Mouse (Mus musculus) erythroblast, embryonic 14.5 days (primary cell): ENCODE results near the gene Fam205a4. TPM values are rescaled to one million over a fixed set of nuclear protein-coding genes. Genes with fewer than 3 reads are reported as not detected.
"Not testable (repeated sequence)": the region's sequence is repeated elsewhere in the genome, so short reads cannot be mapped to it uniquely, and the experiment has no call there.

Source experiments
- H3K27me3 ChIP-seq: 2 replicates; pipeline ENCODE4 v1.6.1; 2012; ENCODE audit warnings: inconsistent platforms; ENCODE audit not compliant: control insufficient read depth
- H3K36me3 ChIP-seq: 2 replicates; pipeline ENCODE4 v1.6.1; 2012; ENCODE audit warnings: mild to moderate bottlenecking, inconsistent platforms; ENCODE audit not compliant: control insufficient read depth
- H3K4me1 ChIP-seq: 2 replicates; pipeline ENCODE4 v1.6.1; 2012; ENCODE audit warnings: inconsistent platforms; ENCODE audit not compliant: control insufficient read depth
- H3K4me3 ChIP-seq: replicated peaks from 2 replicates; pipeline ENCODE3; 2012; ENCODE audit warnings: moderate library complexity, mild to moderate bottlenecking, inconsistent platforms
- H3K9me3 ChIP-seq: 2 replicates; pipeline ENCODE4 v1.6.1; 2012; ENCODE audit warnings: low read length, inconsistent platforms, mixed read lengths; ENCODE audit not compliant: control insufficient read depth
- polyA plus RNA-seq: library from polyadenylated mRNA; stranded (reverse); fragments of >175 nt; gene quantifications from 2 replicates; pipeline ENCODE4 v1.2.3, GENCODE M21; 2012

Gene Fam205a4
- not detected in 2 replicates for polyA plus RNA-seq

GRCm38 (mm10) chr4:41965758-41966157 is at the start of gene Fam205a4:
Fam205a4 (plus strand) TSS chr4:41966058.
- H3K9me3 ChIP-seq, H3K27me3 ChIP-seq, H3K4me1 ChIP-seq, H3K4me3 ChIP-seq, H3K36me3 ChIP-seq: not testable (repeated sequence)

GRCm38 (mm10) chr4:41941272-41941671 is 24.6 kb upstream of the Fam205a4 start, which contains the start of gene Gm20878:
Gm20878 (plus strand) TSS chr4:41941572.
- H3K4me3 ChIP-seq, H3K36me3 ChIP-seq, H3K4me1 ChIP-seq, H3K9me3 ChIP-seq, H3K27me3 ChIP-seq: not testable (repeated sequence)

Other genes with a start within 250 kb of the Fam205a4 start
- gene Dctn3, start 242.9 kb upstream of the Fam205a4 start, polyA plus RNA-seq = 23.8 and 38.0 TPM in 2 replicates
- gene Arid3c, start 234.9 kb upstream of the Fam205a4 start, polyA plus RNA-seq = not detected in 2 replicates
- gene Galt, start 210.8 kb upstream of the Fam205a4 start, polyA plus RNA-seq = 0.87 and 2.4 TPM in 2 replicates
- gene Sigmar1, start 209.9 kb upstream of the Fam205a4 start, polyA plus RNA-seq = 1.1 and 1.3 TPM in 2 replicates
- 1.0 and 1.3 TPM in 2 replicates for gene Ccl27a, start 191.8 kb upstream of the Fam205a4 start, polyA plus RNA-seq
- gene Gm21541, start 62.4 kb upstream of the Fam205a4 start, polyA plus RNA-seq = not detected in 2 replicates
- 0.85 and 0.99 TPM in 2 replicates for gene Gm20878, start 24.5 kb upstream of the Fam205a4 start, polyA plus RNA-seq
- not detected in 2 replicates for gene Gm21093, start 68.7 kb downstream of the Fam205a4 start, polyA plus RNA-seq
- not detected in 2 replicates for gene Gm3893, start 125.1 kb downstream of the Fam205a4 start, polyA plus RNA-seq
- not detected in 2 replicates for gene Gm13304, start 148.8 kb downstream of the Fam205a4 start, polyA plus RNA-seq
- gene Gm13306, start 187.4 kb downstream of the Fam205a4 start, polyA plus RNA-seq = not detected in 2 replicates
- gene Gm13305, start 202.5 kb downstream of the Fam205a4 start, polyA plus RNA-seq = 0.06 TPM in 1 of 2 replicates, not detected in the other